Mouse (Mus musculus) embryonic fibroblast, embryonic 13.5 days (primary cell): ENCODE data around the gene Zfp652. TPM values are rescaled to one million over a fixed set of nuclear protein-coding genes. Genes with fewer than 3 reads are reported as not detected.
A peak's percentile ranks its signal among the peaks of the same experiment; 100 is the strongest.
"Not testable (repeated sequence)": the region's sequence is repeated elsewhere in the genome, so short reads cannot be mapped to it uniquely, and the experiment has no call there.

Experiments
- H3K27ac ChIP-seq: 2 replicates; pipeline ENCODE4 v1.5.1; 2012; ENCODE audit warnings: low read length, control low read depth, inconsistent platforms; ENCODE audit not compliant: insufficient read depth
- H3K4me1 ChIP-seq: 2 replicates; pipeline ENCODE4 v1.6.1; 2011; ENCODE audit warnings: low read length; ENCODE audit not compliant: control insufficient read depth, insufficient read depth
- H3K4me3 ChIP-seq: 2 replicates; pipeline ENCODE4 v1.5.1; 2011; ENCODE audit warnings: mild to moderate bottlenecking, control low read depth, low read length; ENCODE audit not compliant: insufficient read depth
- CTCF ChIP-seq: IDR thresholded peaks from 2 replicates; pipeline ENCODE4 v1.5.1; 2011; ENCODE audit warnings: mild to moderate bottlenecking, control low read depth, low read length, moderate library complexity, borderline replicate concordance; ENCODE audit not compliant: insufficient read depth
- POLR2A ChIP-seq: IDR thresholded peaks from 2 replicates; pipeline ENCODE4 v1.6.1; 2011; ENCODE audit warnings: low read depth, mild to moderate bottlenecking, control low read depth, low read length, moderate library complexity
- polyA plus RNA-seq: library from polyadenylated mRNA; stranded (reverse); fragments of >200 nt; gene quantifications from 2 replicates; pipeline ENCODE4 v1.2.4, GENCODE M21; 2011; ENCODE audit warnings: low read depth; ENCODE audit not compliant: missing spikeins, insufficient read length

Zfp652 gene
- polyA plus RNA-seq, 1 experiment: 27.3 TPM

- no peak overlapping the region for H3K27ac ChIP-seq
- H3K4me1 ChIP-seq: 0 out of 2 replicates have a peak, but pooled peaks cover 2% of the 10 kb centered on the region
- H3K4me3 ChIP-seq: peak overlapping the region; percentile 65
- no peak for TF ChIP-seq POLR2A
- no peak for TF ChIP-seq CTCF
Measured at GRCm38 (mm10) chr11:95860071-95860490, 147.6 kb downstream of the Zfp652 start.

DNA sequence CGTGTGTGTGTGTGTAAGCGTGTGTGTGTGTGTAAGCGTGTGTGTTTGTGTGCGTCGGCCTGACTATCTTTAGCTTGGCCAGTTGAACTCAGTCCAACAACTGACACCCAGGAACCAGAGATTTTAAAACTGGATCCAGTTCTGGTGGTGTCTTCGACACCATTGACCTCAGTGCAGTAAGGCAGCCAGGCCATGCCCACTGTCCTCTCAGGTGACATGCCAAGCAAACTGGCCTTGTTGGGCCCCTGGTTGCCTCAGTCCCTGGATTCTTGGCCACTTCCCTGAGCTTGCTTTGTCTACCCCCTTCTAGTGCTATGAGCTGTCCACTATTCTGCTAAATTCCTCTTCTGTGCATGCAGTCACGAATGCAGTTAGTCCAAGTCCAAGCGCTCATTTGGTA lies 148.9 kb downstream of the Zfp652 start:
- no peak overlapping the region for H3K27ac ChIP-seq
- H3K4me3 ChIP-seq: no peak overlapping the region
- no peak for TF ChIP-seq CTCF
- TF ChIP-seq POLR2A: no peak
- 0 out of 2 replicates have a peak, but pooled peaks cover 2% of the 10 kb centered on the region for H3K4me1 ChIP-seq

- TF ChIP-seq CTCF (no peak), POLR2A (no peak)
- Histone ChIP-seq H3K4me1 (no peaks in the 10 kb centered on the region), H3K4me3 (no peak overlapping the region), H3K27ac (no peak overlapping the region)
Measured at GRCm38 (mm10) chr11:95869442-95869841, 157.0 kb downstream of the Zfp652 start.

DNA sequence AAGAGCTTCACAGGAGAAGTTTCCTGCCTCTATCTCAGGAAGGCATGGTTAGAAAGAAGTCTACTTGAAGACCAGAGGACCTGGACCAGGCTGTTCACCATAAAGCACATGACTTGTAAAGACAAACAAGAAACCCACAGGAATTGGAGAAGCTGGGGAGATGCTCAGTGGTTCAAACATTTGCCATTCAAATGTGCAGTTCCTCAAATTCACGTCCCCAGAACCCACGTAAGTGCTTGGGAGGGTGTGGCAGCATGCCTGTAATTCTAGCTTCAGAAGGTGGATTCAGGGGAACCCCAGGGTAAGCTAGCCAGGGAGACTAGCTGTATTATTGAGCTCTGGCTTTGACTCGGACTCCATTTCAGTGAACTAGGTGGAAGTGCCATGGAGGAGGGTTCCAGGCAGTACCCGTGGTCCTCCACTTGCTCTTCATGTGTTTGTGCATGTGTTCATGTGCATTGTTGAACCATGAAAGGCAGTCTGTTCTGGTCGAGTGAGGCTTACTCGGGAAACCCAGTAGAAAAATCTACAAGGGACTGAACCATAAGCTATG lies 157.5 kb downstream of the Zfp652 start:
- H3K27ac ChIP-seq: no peak overlapping the region
- H3K4me1 ChIP-seq: no peaks in the 10 kb centered on the region
- H3K4me3 ChIP-seq: no peak overlapping the region
- TF ChIP-seq POLR2A (no peak), CTCF (no peak)

DNA sequence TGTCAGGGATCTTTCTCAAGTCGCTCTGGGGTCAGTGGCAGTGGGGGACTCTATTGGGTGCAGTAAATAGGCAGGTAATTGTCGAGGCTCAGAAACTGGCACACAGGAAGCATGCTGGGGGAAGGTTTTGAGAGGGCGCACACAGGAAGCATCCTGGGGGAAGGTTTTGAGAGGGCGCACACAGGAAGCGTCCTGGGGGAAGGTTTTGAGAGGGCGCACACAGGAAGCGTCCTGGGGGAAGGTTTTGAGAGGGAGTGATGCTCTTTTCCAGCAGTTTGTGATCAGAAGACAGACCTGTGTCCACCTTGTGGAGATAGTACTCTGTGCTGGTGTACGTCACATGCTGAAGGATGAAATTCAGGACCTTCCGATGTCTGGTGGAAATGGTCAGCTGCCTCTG lies 163.3 kb downstream of the Zfp652 start:
- no peak for TF ChIP-seq POLR2A
- no peak for TF ChIP-seq CTCF
- no peak overlapping the region for H3K27ac ChIP-seq
- no peak overlapping the region for H3K4me3 ChIP-seq
- H3K4me1 ChIP-seq: no peaks in the 10 kb centered on the region

- Histone ChIP-seq H3K27ac (no peak overlapping the region), H3K4me3 (no peak overlapping the region), H3K4me1 (no peaks in the 10 kb centered on the region)
- TF ChIP-seq POLR2A (no peak), CTCF (peak; percentile 81; the same call in 1 of the 2 replicates)
Measured at GRCm38 (mm10) chr11:95876296-95876695, 163.8 kb downstream of the Zfp652 start.

DNA sequence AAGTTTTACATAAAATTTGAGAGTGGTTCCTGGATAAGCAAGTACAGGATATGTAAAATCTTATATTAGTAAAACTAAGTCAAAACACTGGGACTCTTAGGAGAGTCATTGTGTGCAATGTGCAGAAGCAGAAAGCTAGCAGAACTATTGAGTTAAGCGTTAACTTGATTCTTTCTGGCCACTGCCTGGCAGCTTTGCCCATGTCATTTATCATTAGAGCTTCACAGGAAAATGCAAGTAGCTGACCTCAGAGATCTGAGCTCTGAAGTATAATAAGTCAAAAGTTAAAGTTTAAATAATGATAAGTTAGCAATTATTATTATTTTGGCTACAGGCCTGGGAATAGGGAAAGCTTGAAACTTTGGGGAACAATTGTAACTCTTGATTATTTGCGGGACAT lies 167.4 kb downstream of the Zfp652 start:
- not testable (repeated sequence) for H3K4me3 ChIP-seq, H3K27ac ChIP-seq, H3K4me1 ChIP-seq

Other genes starting within 250 kb of the Zfp652 start
- gene Nxph3, start 198.1 kb upstream of the Zfp652 start, polyA plus RNA-seq: 1.1 and 1.6 TPM in 2 replicates
- gene Ngfr, start 124.9 kb upstream of the Zfp652 start, polyA plus RNA-seq: 0.18 and 3.2 TPM in 2 replicates
- gene Phb, start 45.7 kb upstream of the Zfp652 start, polyA plus RNA-seq: 157 and 180 TPM in 2 replicates
- 0.89 and 0.93 TPM in 2 replicates for gene B130006D01Rik, start 10.9 kb downstream of the Zfp652 start, polyA plus RNA-seq
- gene Phospho1, start 111.8 kb downstream of the Zfp652 start, polyA plus RNA-seq: 5.5 TPM in 2 replicates
- gene Gngt2, start 124.5 kb downstream of the Zfp652 start, polyA plus RNA-seq: 2.4 and 5.6 TPM in 2 replicates
- gene Abi3, start 129.8 kb downstream of the Zfp652 start, polyA plus RNA-seq: 0.40 and 1.1 TPM in 2 replicates
- 0.47 and 0.51 TPM in 2 replicates for gene B4galnt2, start 202.2 kb downstream of the Zfp652 start, polyA plus RNA-seq